Mouse (Mus musculus) neural tube, embryonic 11.5 days (tissue): ENCODE measurements around the gene Btbd9. TPM values are rescaled to one million over a fixed set of nuclear protein-coding genes. Genes with fewer than 3 reads are reported as not detected.

Experiments used
- ATAC-seq: fragments of 200-750 bp; cut with Nextera tagmentation; 2 replicates; pipeline ENCODE4 v1.8.0; 2017; ENCODE audit warnings: moderate number of reproducible peaks, mild to moderate bottlenecking, moderate TSS enrichment, moderate library complexity; ENCODE audit not compliant: insufficient read depth, low FRiP score, low TSS enrichment
- DNase-seq: peaks from one replicate; pipeline ENCODE4 v3.0.0-alpha.2; 2015; ENCODE audit warnings: low spot score
- H3K27ac ChIP-seq: fragments of 300-500 bp; sonication (generic); 2 replicates; pipeline ENCODE4 v1.5.1; 2014; ENCODE audit warnings: low read depth, mild to moderate bottlenecking, low read length
- H3K27me3 ChIP-seq: fragments of 300-500 bp; sonication (generic); 2 replicates; pipeline ENCODE4 v1.6.1; 2014; ENCODE audit warnings: mild to moderate bottlenecking, low read length, mixed read lengths; ENCODE audit not compliant: control insufficient read depth, insufficient read depth
- H3K36me3 ChIP-seq: fragments of 300-500 bp; sonication (generic); 2 replicates; pipeline ENCODE4 v1.6.1; 2014; ENCODE audit warnings: mild to moderate bottlenecking, low read length, moderate library complexity, mixed read lengths; ENCODE audit not compliant: control insufficient read depth, insufficient read depth
- H3K4me1 ChIP-seq: fragments of 300-500 bp; sonication (generic); 2 replicates; pipeline ENCODE4 v1.6.1; 2014; ENCODE audit warnings: low read length, mixed read lengths; ENCODE audit not compliant: control insufficient read depth, insufficient read depth
- H3K4me2 ChIP-seq: fragments of 300-500 bp; sonication (generic); 2 replicates; pipeline ENCODE4 v1.6.1; 2014; ENCODE audit warnings: low read depth, mild to moderate bottlenecking, moderate library complexity
- H3K4me3 ChIP-seq: fragments of 300-500 bp; sonication (generic); 2 replicates; pipeline ENCODE4 v1.5.1; 2014; ENCODE audit warnings: low read depth, low read length
- H3K9ac ChIP-seq: fragments of 300-500 bp; sonication (generic); 2 replicates; pipeline ENCODE4 v1.6.1; 2014; ENCODE audit warnings: mild to moderate bottlenecking, low read length
- H3K9me3 ChIP-seq: fragments of 300-500 bp; sonication (generic); 2 replicates; pipeline ENCODE4 v1.6.1; 2016; ENCODE audit warnings: low read length; ENCODE audit not compliant: control insufficient read depth
- WGBS: fragments of 180-500 bp; shearing (Covaris S2); extraction: QIAGEN DNeasy Blood & Tissue Kit; methylation state at CpG from one replicate; pipeline ENCODE4 v1.1.7; 2014; 5-methylcytosine and 5-hydroxymethylcytosine counted together
- polyA plus RNA-seq: library from polyadenylated mRNA; unstranded; fragments of >200 nt; fragmentation: Nextera tagmentation; extraction: Ambion mirVana; gene quantifications from 2 replicates; pipeline ENCODE4 v1.2.1, GENCODE M21; 2014

Btbd9 gene
- polyA plus RNA-seq, 1 experiment from 2014 or later = 56.5 TPM

- H3K9me3 ChIP-seq = no peaks in the 10 kb centered on the region
- peak overlapping the region; percentile 45 for H3K27ac ChIP-seq
- DNase-seq (peak; percentile 47), ATAC-seq (no peak)
- peaks cover 18% of the 10 kb centered on the region for H3K4me1 ChIP-seq
- 6% methylated on average over 10 of the region's 10 CpGs for WGBS
- peak overlapping the region; percentile 10; the same call in 1 of the 2 replicates for H3K4me2 ChIP-seq
- H3K27me3 ChIP-seq = no peaks in the 10 kb centered on the region
- no peaks in the 10 kb centered on the region for H3K36me3 ChIP-seq
- no peak overlapping the region; the same call in 1 of the 2 replicates for H3K9ac ChIP-seq
- H3K4me3 ChIP-seq = no peak overlapping the region
Observed at GRCm38 (mm10) chr17:30347101-30347613, 229.1 kb downstream of the Btbd9 start.

GRCm38 (mm10) chr17:30345008-30345407 is 231.3 kb downstream of the Btbd9 start:
- no peak overlapping the region for H3K4me2 ChIP-seq
- WGBS = 79% methylated on average over 3 of the region's 3 CpGs
- no peaks in the 10 kb centered on the region for H3K9me3 ChIP-seq
- H3K27ac ChIP-seq = no peak overlapping the region
- H3K27me3 ChIP-seq = no peaks in the 10 kb centered on the region
- H3K36me3 ChIP-seq = no peaks in the 10 kb centered on the region
- peaks cover 22% of the 10 kb centered on the region for H3K4me1 ChIP-seq
- no peak for ATAC-seq
- DNase-seq = no peak
- H3K4me3 ChIP-seq = no peak overlapping the region
- no peak overlapping the region for H3K9ac ChIP-seq

- no peaks in the 10 kb centered on the region for H3K36me3 ChIP-seq
- WGBS = 84% methylated on average over 9 of the region's 9 CpGs
- no peaks in the 10 kb centered on the region for H3K27me3 ChIP-seq
- H3K4me1 ChIP-seq = peaks cover 22% of the 10 kb centered on the region
- no peak overlapping the region for H3K27ac ChIP-seq
- ATAC-seq = no peak
- H3K9ac ChIP-seq = no peak overlapping the region
- H3K4me3 ChIP-seq = no peak overlapping the region
- H3K4me2 ChIP-seq = no peak overlapping the region
- no peak for DNase-seq
- no peaks in the 10 kb centered on the region for H3K9me3 ChIP-seq
Observed at GRCm38 (mm10) chr17:30343701-30344473, 232.4 kb downstream of the Btbd9 start.

- no peak overlapping the region for H3K9ac ChIP-seq
- ATAC-seq = no peak
- no peak overlapping the region for H3K27ac ChIP-seq
- no peaks in the 10 kb centered on the region for H3K36me3 ChIP-seq
- no peak overlapping the region for H3K4me2 ChIP-seq
- WGBS = 76% methylated on average over 6 of the region's 6 CpGs
- no peaks in the 10 kb centered on the region for H3K27me3 ChIP-seq
- H3K4me1 ChIP-seq = peaks cover 11% of the 10 kb centered on the region
- no peak overlapping the region for H3K4me3 ChIP-seq
- no peaks in the 10 kb centered on the region for H3K9me3 ChIP-seq
- no peak for DNase-seq
Observed at GRCm38 (mm10) chr17:30341556-30341955, 234.7 kb downstream of the Btbd9 start.

- Histone ChIP-seq H3K4me1 (peaks cover 12% of the 10 kb centered on the region), H3K27ac (no peak overlapping the region), H3K9ac (no peak overlapping the region), H3K4me2 (no peak overlapping the region), H3K9me3 (no peaks in the 10 kb centered on the region), H3K4me3 (no peak overlapping the region), H3K36me3 (no peaks in the 10 kb centered on the region), H3K27me3 (no peaks in the 10 kb centered on the region)
- DNase-seq (no peak), ATAC-seq (no peak)
- 73% methylated on average over 13 of the region's 13 CpGs for WGBS
Observed at GRCm38 (mm10) chr17:30340495-30341126, 235.7 kb downstream of the Btbd9 start.

GRCm38 (mm10) chr17:30339317-30339716 is 237.0 kb downstream of the Btbd9 start:
- H3K4me3 ChIP-seq = no peak overlapping the region
- DNase-seq = no peak
- ATAC-seq = no peak
- H3K27ac ChIP-seq = no peak overlapping the region
- no peak overlapping the region for H3K4me2 ChIP-seq
- H3K27me3 ChIP-seq = no peaks in the 10 kb centered on the region
- 90% methylated on average over 5 of the region's 5 CpGs for WGBS
- no peaks in the 10 kb centered on the region for H3K9me3 ChIP-seq
- no peak overlapping the region for H3K9ac ChIP-seq
- no peaks in the 10 kb centered on the region for H3K36me3 ChIP-seq
- peaks cover 15% of the 10 kb centered on the region for H3K4me1 ChIP-seq

GRCm38 (mm10) chr17:30336816-30337215 is 239.5 kb downstream of the Btbd9 start:
- Histone ChIP-seq H3K27ac (no peak overlapping the region), H3K4me2 (no peak overlapping the region), H3K4me1 (peaks cover 15% of the 10 kb centered on the region), H3K4me3 (no peak overlapping the region), H3K36me3 (no peaks in the 10 kb centered on the region), H3K9ac (no peak overlapping the region), H3K9me3 (no peaks in the 10 kb centered on the region), H3K27me3 (no peaks in the 10 kb centered on the region)
- ATAC-seq (no peak), DNase-seq (no peak)
- 65% methylated on average over 7 of the region's 7 CpGs for WGBS

- no peak overlapping the region for H3K9ac ChIP-seq
- 52% methylated on average over 5 of the region's 5 CpGs for WGBS
- H3K9me3 ChIP-seq = no peaks in the 10 kb centered on the region
- H3K4me3 ChIP-seq = no peak overlapping the region
- H3K27me3 ChIP-seq = no peaks in the 10 kb centered on the region
- H3K4me1 ChIP-seq = peaks cover 11% of the 10 kb centered on the region
- H3K36me3 ChIP-seq = no peaks in the 10 kb centered on the region
- DNase-seq = no peak
- H3K27ac ChIP-seq = no peak overlapping the region
- no peak for ATAC-seq
- H3K4me2 ChIP-seq = no peak overlapping the region
Observed at GRCm38 (mm10) chr17:30336280-30336679, 240.0 kb downstream of the Btbd9 start.

- H3K9me3 ChIP-seq = no peaks in the 10 kb centered on the region
- H3K9ac ChIP-seq = no peak overlapping the region
- no peak overlapping the region for H3K4me2 ChIP-seq
- no peak for DNase-seq
- no peaks in the 10 kb centered on the region for H3K27me3 ChIP-seq
- no peak for ATAC-seq
- H3K4me1 ChIP-seq = peaks cover 11% of the 10 kb centered on the region
- 47% methylated on average over 8 of the region's 8 CpGs for WGBS
- H3K36me3 ChIP-seq = no peaks in the 10 kb centered on the region
- H3K27ac ChIP-seq = no peak overlapping the region
- no peak overlapping the region for H3K4me3 ChIP-seq
Observed at GRCm38 (mm10) chr17:30335746-30336145, 240.5 kb downstream of the Btbd9 start.
